ENCODE assay signal across 8 mouse cellular contexts in the genomic region with DNA sequence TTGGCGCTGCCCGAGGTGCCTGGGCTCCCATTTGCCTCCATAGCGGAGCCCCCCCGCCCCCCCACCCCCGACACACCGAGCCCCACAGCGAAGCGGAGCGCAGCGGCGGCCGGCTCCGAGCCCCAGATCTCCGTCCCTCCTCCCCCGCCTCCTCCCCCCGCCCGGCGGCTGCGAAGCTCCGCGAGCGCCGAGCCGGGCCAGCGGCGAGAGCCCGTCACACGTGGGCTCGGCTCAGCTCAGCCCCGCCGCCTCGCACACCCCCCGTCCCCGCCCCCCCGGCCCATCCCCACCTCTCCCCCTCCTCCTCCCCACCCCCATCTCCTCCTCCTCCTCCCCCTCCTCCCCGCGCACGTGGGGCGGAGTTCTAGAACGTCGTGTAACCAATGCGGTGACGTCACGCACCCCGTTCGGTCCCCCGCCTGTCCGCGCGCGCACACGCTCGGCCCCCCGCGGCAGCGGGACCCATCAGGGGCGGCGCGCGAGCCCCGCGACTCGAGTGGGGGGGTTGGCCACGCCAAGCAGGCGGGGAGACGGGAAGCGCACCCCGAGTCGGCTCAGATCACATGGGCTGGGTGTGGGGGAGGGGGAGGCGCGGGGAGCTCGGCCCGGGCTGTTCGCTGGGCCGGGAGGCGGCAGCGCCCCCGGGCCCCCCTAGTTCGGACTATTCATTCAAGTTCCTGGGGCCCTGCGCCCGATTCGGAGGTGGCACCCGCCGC. TPM values are rescaled to one million over a fixed set of nuclear protein-coding genes. Genes with fewer than 3 reads are reported as not detected.
A peak's percentile ranks its signal among the peaks of the same experiment; 100 is the strongest.
DNase-seq lines count a peak whose midpoint lies in the region; ATAC-seq lines count a peak whose summit lies in the region.

TSS of gene Msi2 (minus strand) at position 464 of the 716 bp plus-strand sequence.

- peaks cover 53% of the 10 kb centered on the region for H3K4me1 ChIP-seq in hindbrain, embryonic 12.5 days

- no peaks in the 10 kb centered on the region for H3K9me3 ChIP-seq in hindbrain, embryonic 12.5 days (replicated peaks)

- peak within 1 kb of the TSS; percentile 94 for H3K4me3 ChIP-seq in hindbrain, embryonic 12.5 days

- ATAC-seq in hindbrain, embryonic 12.5 days (ENCODE audit: low FRiP score), result peak; percentile 80

- peak; percentile 97 for DNase-seq in NIH3T3 (ENCODE audit: low read depth)
- DNase-seq in cerebellum, postnatal 10 days, result peak; percentile 97 to 98
- peak; percentile 87 to 91 for DNase-seq in frontal cortex, postnatal 10 days (ENCODE audit: low spot score in 2 of 2)
- DNase-seq in layer of hippocampus, postnatal 36 days, result peak; percentile 88 to 90
- peak; percentile 93 for DNase-seq in lung, postnatal 36 days
- peak; percentile 97 for DNase-seq in retina, postnatal 1 day
- peak; percentile 82 to 86 for DNase-seq in urinary bladder, adult 18-20 months (ENCODE audit: low spot score in 2 of 2)

- no peaks in the 10 kb centered on the region for H3K27me3 ChIP-seq in hindbrain, embryonic 12.5 days

- peak within 1 kb of the TSS; percentile 93 for H3K27ac ChIP-seq in hindbrain, embryonic 12.5 days

- no peaks in the 10 kb centered on the region for H3K36me3 ChIP-seq in hindbrain, embryonic 12.5 days

- WGBS in hindbrain, embryonic 12.5 days, result 1% methylated on average over 22 of the region's 84 CpGs

- peak within 1 kb of the TSS; percentile 99 for H3K9ac ChIP-seq in hindbrain, embryonic 12.5 days

- H3K4me2 ChIP-seq in hindbrain, embryonic 12.5 days (replicated peaks), result peak within 1 kb of the TSS; percentile 76

RNA-seq across cellular contexts. Expression of gene Msi2, which starts in this region (rescaled TPM):
- polyA plus RNA-seq in hindbrain, embryonic 12.5 days (2016; fragmentation: Nextera tagmentation; extraction: Ambion mirVana), result 34.8 and 35.9 TPM in 2 replicates
- 100 to 1,000 TPM; 105 to 113 TPM for total RNA-seq in layer of hippocampus, postnatal 36 days (2021)

Comparison
In these comparisons a context has a peak if more than half of its experiments do, and no peak if none do; other contexts are left out.
1. Peak in every context shown above with its lines: DNase-seq, ATAC-seq, H3K4me3 ChIP-seq and H3K27ac ChIP-seq.